Mouse (Mus musculus) lung, adult 2 months (tissue): Measurements from ENCODE around the gene Hipk2.

Experiments
- CTCF ChIP-seq: fragments of 200-500 bp; IDR thresholded peaks from 2 replicates; pipeline ENCODE4 v1.5.1; 2011; ENCODE audit warnings: mild to moderate bottlenecking, low read length, control low read depth; ENCODE audit not compliant: insufficient read depth
- POLR2A ChIP-seq: fragments of 200-500 bp; IDR thresholded peaks from 2 replicates; pipeline ENCODE4 v1.6.1; 2011; ENCODE audit warnings: low read depth, mild to moderate bottlenecking, control low read depth, low read length, borderline replicate concordance; ENCODE audit errors: extremely low read depth

GRCm38 (mm10) chr6:38845876-38846275, 30.1 kb downstream of the Hipk2 start:
- TF ChIP-seq POLR2A (no peak), CTCF (no peak)
